Mouse (Mus musculus): Measurements from ENCODE around the gene Tmem147. TPM values are rescaled to one million over a fixed set of nuclear protein-coding genes. Genes with fewer than 3 reads are reported as not detected.
A peak's percentile ranks its signal among the peaks of the same experiment; 100 is the strongest.

The Tmem147 gene
- polyA plus RNA-seq, 1 experiment from 2014 or later = 177 TPM

- peak; percentile 7 for DNase-seq (ENCODE audit: low read depth, low spot score)
- no peak for TF ChIP-seq CTCF (IDR thresholded peaks at IDR 0.05)
- in situ Hi-C loops (cut with MboI; ENCODE audit: low pct_unique_long_range_greater_than_20kb) = no loop called here
- ChIA-PET CTCF (no interaction called here), POLR2A (interaction anchor here (1.0 kb wide), 1 partner anchor 9 kb away, joined by 3 read pairs; no protein-coding TSS in a partner anchor)
- no peaks in the 10 kb centered on the region for H3K27me3 ChIP-seq
- no peak for ATAC-seq
Observed at GRCm38 (mm10) chr7:30688325-30688724, 41.0 kb downstream of the Tmem147 start.

- in situ Hi-C loops (cut with MboI; ENCODE audit: low pct_unique_long_range_greater_than_20kb) = no loop called here
- ATAC-seq (no peak), DNase-seq (ENCODE audit: low read depth, low spot score) (no peak)
- ChIA-PET CTCF (interaction anchor here (0.7 to 1.6 kb wide), 2 partner anchors 11 to 14 kb away, joined by 3 to 6 read pairs; no protein-coding TSS in a partner anchor), POLR2A (no interaction called here)
- no peak for TF ChIP-seq CTCF (IDR thresholded peaks at IDR 0.05)
- no peaks in the 10 kb centered on the region for H3K27me3 ChIP-seq
Observed at GRCm38 (mm10) chr7:30683425-30683824, 45.9 kb downstream of the Tmem147 start.

GRCm38 (mm10) chr7:30681897-30682296 is 47.4 kb downstream of the Tmem147 start:
- H3K27me3 ChIP-seq = no peaks in the 10 kb centered on the region
- no peak for TF ChIP-seq CTCF (IDR thresholded peaks at IDR 0.05)
- ATAC-seq (no peak), DNase-seq (ENCODE audit: low read depth, low spot score) (no peak)
- CTCF ChIA-PET = no interaction called here
- POLR2A ChIA-PET = no interaction called here
- in situ Hi-C loops (cut with MboI; ENCODE audit: low pct_unique_long_range_greater_than_20kb) = no loop called here

- peaks cover 9% of the 10 kb centered on the region for H3K27me3 ChIP-seq
- in situ Hi-C loops (cut with MboI; ENCODE audit: low pct_unique_long_range_greater_than_20kb) = loop anchor here (10.0 kb wide), 1 partner anchor 176 kb away; the partner anchor contains the start of gene Ffar3
- peak; percentile 33 for TF ChIP-seq CTCF (IDR thresholded peaks at IDR 0.05)
- POLR2A ChIA-PET = interaction anchor here (0.7 kb wide), 1 partner anchor 36 kb away, joined by 3 read pairs; no protein-coding TSS in a partner anchor
- DNase-seq (ENCODE audit: low read depth, low spot score) = peak; percentile 24
- CTCF ChIA-PET = no interaction called here
- no peak for ATAC-seq
Observed at GRCm38 (mm10) chr7:30678263-30678975, 50.9 kb downstream of the Tmem147 start.

Other genes with a start within 250 kb of the Tmem147 start
- 0.05 TPM for gene Prodh2, start 235.9 kb downstream of the Tmem147 start, polyA plus RNA-seq (2021)
- 5.4 TPM for gene Arhgap33, start 194.5 kb downstream of the Tmem147 start, polyA plus RNA-seq (2021)
- gene Hspb6, start 177.4 kb downstream of the Tmem147 start, polyA plus RNA-seq (2021) = 29.8 TPM
- gene Proser3, start 177.2 kb downstream of the Tmem147 start, polyA plus RNA-seq (2021) = 19.5 TPM
- 36.4 TPM for gene Lin37, start 169.7 kb downstream of the Tmem147 start, polyA plus RNA-seq (2021)
- 47.8 TPM for gene U2af1l4, start 166.2 kb downstream of the Tmem147 start, polyA plus RNA-seq (2021)
- gene Gm49396, start 166.2 kb downstream of the Tmem147 start, polyA plus RNA-seq (2021) = 3.6 TPM
- 104 TPM for gene Psenen, start 165.9 kb downstream of the Tmem147 start, polyA plus RNA-seq (2021)
- gene Igflr1, start 164.1 kb downstream of the Tmem147 start, polyA plus RNA-seq (2021) = 1.0 TPM
- 40.7 TPM for gene Kmt2b, start 140.8 kb downstream of the Tmem147 start, polyA plus RNA-seq (2021)
- 1.9 TPM for gene Zbtb32, start 130.6 kb downstream of the Tmem147 start, polyA plus RNA-seq (2021)
- 0.47 TPM for gene Upk1a, start 116.7 kb downstream of the Tmem147 start, polyA plus RNA-seq (2021)
- gene Cox6b1, start 103.4 kb downstream of the Tmem147 start, polyA plus RNA-seq (2021) = 1,119 TPM
- gene Etv2, start 93.7 kb downstream of the Tmem147 start, polyA plus RNA-seq (2021) = not detected
- gene Rbm42, start 79.2 kb downstream of the Tmem147 start, polyA plus RNA-seq (2021) = 92.6 TPM
- 13.3 TPM for gene Haus5, start 64.5 kb downstream of the Tmem147 start, polyA plus RNA-seq (2021)
- gene Pmis2, start 57.9 kb downstream of the Tmem147 start, polyA plus RNA-seq (2021) = not detected
- 0.13 TPM for gene 2200002J24Rik, start 30.6 kb downstream of the Tmem147 start, polyA plus RNA-seq (2021)
- not detected for gene Atp4a, start 17.3 kb downstream of the Tmem147 start, polyA plus RNA-seq (2021)
- 0.46 TPM for gene Gapdhs, start 14.1 kb upstream of the Tmem147 start, polyA plus RNA-seq (2021)
- 8.5 TPM for gene Sbsn, start 21.9 kb upstream of the Tmem147 start, polyA plus RNA-seq (2021)
- 0.26 TPM for gene Dmkn, start 34.2 kb upstream of the Tmem147 start, polyA plus RNA-seq (2021)
- gene Krtdap, start 58.4 kb upstream of the Tmem147 start, polyA plus RNA-seq (2021) = not detected
- gene Ffar2, start 94.2 kb upstream of the Tmem147 start, polyA plus RNA-seq (2021) = not detected
- gene Ffar3, start 126.6 kb upstream of the Tmem147 start, polyA plus RNA-seq (2021) = not detected
- gene Ffar1, start 132.0 kb upstream of the Tmem147 start, polyA plus RNA-seq (2021) = not detected
- gene Cd22, start 150.8 kb upstream of the Tmem147 start, polyA plus RNA-seq (2021) = not detected
- not detected for gene Mag, start 185.3 kb upstream of the Tmem147 start, polyA plus RNA-seq (2021)
- gene Hamp2, start 195.1 kb upstream of the Tmem147 start, polyA plus RNA-seq (2021) = not detected
- gene Hamp, start 214.5 kb upstream of the Tmem147 start, polyA plus RNA-seq (2021) = not detected
- gene Usf2, start 227.3 kb upstream of the Tmem147 start, polyA plus RNA-seq (2021) = 114 TPM
- gene Lsr, start 243.9 kb upstream of the Tmem147 start, polyA plus RNA-seq (2021) = 15.1 TPM
- 1.0 TPM for gene Fam187b, start 244.2 kb upstream of the Tmem147 start, polyA plus RNA-seq (2021)

All from Patski (cell line).